Mouse (Mus musculus) left cerebral cortex, postnatal 36 days (tissue): ENCODE results near the gene Tbc1d2. TPM values are rescaled to one million over a fixed set of nuclear protein-coding genes. Genes with fewer than 3 reads are reported as not detected.
"Not testable (repeated sequence)": the region's sequence is repeated elsewhere in the genome, so short reads cannot be mapped to it uniquely, and the experiment has no call there.

Source experiments
- DNase-seq, 2 experiments: peaks; one replicate each; pipeline ENCODE4 v3.0.0; 2021 to 2022; ENCODE audit warnings: low spot score in 2 of 2, mixed read lengths in 1 of 2
- intact Hi-C: fragments of 180-260 bp; cut with DNase I; formaldehyde crosslinking; loops from one replicate; pipeline ENCODE4 v1.15.1; 2025
- total RNA-seq, 2 experiments: library from RNA; stranded (reverse); gene quantifications; 2 replicates each; pipeline ENCODE4 v1.2.3; 2021

Tbc1d2 gene
- total RNA-seq, 2 experiments from 2014 or later, result 2.7 to 3.8 TPM

- DNase-seq, result no peak
- intact Hi-C loops, result no loop called here
These were observed 848 bp downstream of the Tbc1d2 start for GRCm38 (mm10) chr4:46649161-46649560.

GRCm38 (mm10) chr4:46643676-46644112 is 6.3 kb downstream of the Tbc1d2 start:
- intact Hi-C loops, result no loop called here
- DNase-seq, result no peak

GRCm38 (mm10) chr4:46642924-46643675 is 6.9 kb downstream of the Tbc1d2 start:
- DNase-seq, result no peak
- intact Hi-C loops, result no loop called here

- intact Hi-C loops, result no loop called here
- no peak for DNase-seq
These were observed 8.7 kb downstream of the Tbc1d2 start for GRCm38 (mm10) chr4:46641283-46641682.

- intact Hi-C loops, result no loop called here
- DNase-seq, result no peak
These were observed 10.1 kb downstream of the Tbc1d2 start for GRCm38 (mm10) chr4:46639866-46640265.

GRCm38 (mm10) chr4:46637250-46637649 is 12.8 kb downstream of the Tbc1d2 start:
- intact Hi-C loops, DNase-seq: not testable (repeated sequence)

GRCm38 (mm10) chr4:46635702-46636430 is 14.1 kb downstream of the Tbc1d2 start:
- no peak for DNase-seq
- intact Hi-C loops, result no loop called here

GRCm38 (mm10) chr4:46634881-46635280 is 15.1 kb downstream of the Tbc1d2 start:
- intact Hi-C loops, result no loop called here
- DNase-seq, result no peak

GRCm38 (mm10) chr4:46633565-46633964 is 16.4 kb downstream of the Tbc1d2 start:
- DNase-seq, intact Hi-C loops: not testable (repeated sequence)

GRCm38 (mm10) chr4:46632465-46632864 is 17.5 kb downstream of the Tbc1d2 start:
- no peak for DNase-seq
- intact Hi-C loops, result no loop called here

GRCm38 (mm10) chr4:46630390-46630789 is 19.6 kb downstream of the Tbc1d2 start:
- intact Hi-C loops, result no loop called here
- DNase-seq, result no peak

- intact Hi-C loops, result no loop called here
These were observed 21.1 kb downstream of the Tbc1d2 start for GRCm38 (mm10) chr4:46628873-46629272.

GRCm38 (mm10) chr4:46628081-46628480 is 21.9 kb downstream of the Tbc1d2 start:
- DNase-seq, result no peak

More at GRCm38 (mm10) chr4:46628873-46629272, 21.1 kb downstream of the Tbc1d2 start:
- DNase-seq, result no peak

GRCm38 (mm10) chr4:46625101-46625500 is 24.9 kb downstream of the Tbc1d2 start:
- intact Hi-C loops, result no loop called here
- no peak for DNase-seq

More at GRCm38 (mm10) chr4:46628081-46628480, 21.9 kb downstream of the Tbc1d2 start:
- intact Hi-C loops, result no loop called here

GRCm38 (mm10) chr4:46623007-46623406 is 27.0 kb downstream of the Tbc1d2 start:
- intact Hi-C loops, result no loop called here
- DNase-seq, result no peak

GRCm38 (mm10) chr4:46620946-46621345 is 29.1 kb downstream of the Tbc1d2 start:
- no peak for DNase-seq
- intact Hi-C loops, result no loop called here

- intact Hi-C loops, result no loop called here
- no peak for DNase-seq
These were observed 29.7 kb downstream of the Tbc1d2 start for GRCm38 (mm10) chr4:46620330-46620729.

- DNase-seq, result no peak
- intact Hi-C loops, result no loop called here
These were observed 31.7 kb downstream of the Tbc1d2 start for GRCm38 (mm10) chr4:46618196-46618817.

GRCm38 (mm10) chr4:46617408-46617807 is 32.6 kb downstream of the Tbc1d2 start:
- no peak for DNase-seq
- intact Hi-C loops, result no loop called here

- intact Hi-C loops, result loop anchor here (5.0 kb wide), 2 partner anchors 423 to 438 kb away; no protein-coding TSS in a partner anchor
- DNase-seq, result no peak
These were observed 35.4 kb downstream of the Tbc1d2 start for GRCm38 (mm10) chr4:46614641-46615040.
